Mouse (Mus musculus) lung, embryonic 15.5 days (tissue): ENCODE data around the gene Gpr27. TPM values are rescaled to one million over a fixed set of nuclear protein-coding genes. Genes with fewer than 3 reads are reported as not detected.
A peak's percentile ranks its signal among the peaks of the same experiment; 100 is the strongest.

Source experiments
- ATAC-seq: fragments of 200-750 bp; cut with Nextera tagmentation; 2 replicates; pipeline ENCODE4 v1.8.0; 2017; ENCODE audit warnings: moderate number of reproducible peaks, borderline replicate concordance; ENCODE audit not compliant: low FRiP score, low TSS enrichment; ENCODE audit errors: extremely low read depth
- H3K27ac ChIP-seq: fragments of 300-500 bp; sonication (generic); 2 replicates; pipeline ENCODE4 v1.5.1; 2015; ENCODE audit warnings: moderate library complexity, mild to moderate bottlenecking, inconsistent platforms
- H3K27me3 ChIP-seq: fragments of 300-500 bp; sonication (generic); 2 replicates; pipeline ENCODE4 v1.6.1; 2015; ENCODE audit warnings: inconsistent platforms
- H3K36me3 ChIP-seq: fragments of 300-500 bp; sonication (generic); 2 replicates; pipeline ENCODE4 v1.6.1; 2015; ENCODE audit warnings: inconsistent platforms
- H3K4me1 ChIP-seq: fragments of 300-500 bp; sonication (generic); 2 replicates; pipeline ENCODE4 v1.6.1; 2015; ENCODE audit warnings: inconsistent platforms
- H3K4me2 ChIP-seq: fragments of 300-500 bp; sonication (generic); 2 replicates; pipeline ENCODE4 v1.6.1; 2015; ENCODE audit warnings: inconsistent platforms, mild to moderate bottlenecking, moderate library complexity
- H3K4me3 ChIP-seq: fragments of 300-500 bp; sonication (generic); 2 replicates; pipeline ENCODE4 v1.5.1; 2015; ENCODE audit warnings: mild to moderate bottlenecking, inconsistent platforms
- H3K9ac ChIP-seq: fragments of 300-500 bp; sonication (generic); 2 replicates; pipeline ENCODE4 v1.6.1; 2015; ENCODE audit warnings: inconsistent platforms
- H3K9me3 ChIP-seq: fragments of 300-500 bp; sonication (generic); 2 replicates; pipeline ENCODE4 v1.6.1; 2016; ENCODE audit warnings: inconsistent platforms
- WGBS: fragments of 180-500 bp; shearing (Covaris S2); methylation state at CpG from one replicate; pipeline ENCODE4 v1.1.7; 2015; 5-methylcytosine and 5-hydroxymethylcytosine counted together
- polyA plus RNA-seq: library from polyadenylated mRNA; unstranded; fragments of >200 nt; fragmentation: Nextera tagmentation; extraction: Ambion mirVana; gene quantifications from 2 replicates; pipeline ENCODE4 v1.2.1, GENCODE M21; 2015

Gpr27 gene
- polyA plus RNA-seq, 1 experiment from 2014 or later: 4.5 TPM

- Histone ChIP-seq H3K9me3 (no peaks in the 10 kb centered on the region), H3K4me2 (no peak overlapping the region), H3K27me3 (peaks cover 4% of the 10 kb centered on the region; the same call in 1 of the 2 replicates), H3K4me3 (no peak overlapping the region), H3K9ac (no peak overlapping the region), H3K36me3 (no peaks in the 10 kb centered on the region), H3K4me1 (no peaks in the 10 kb centered on the region), H3K27ac (no peak overlapping the region)
- WGBS: 60% methylated on average over 5 of the region's 5 CpGs
- ATAC-seq: no peak
Measured at GRCm38 (mm10) chr6:99684899-99685298, 7.6 kb upstream of the Gpr27 start.

- Histone ChIP-seq H3K4me2 (no peak overlapping the region), H3K4me3 (no peak overlapping the region), H3K4me1 (peaks cover 7% of the 10 kb centered on the region), H3K27ac (no peak overlapping the region), H3K9ac (no peak overlapping the region), H3K9me3 (no peaks in the 10 kb centered on the region), H3K36me3 (no peaks in the 10 kb centered on the region), H3K27me3 (peaks cover 27% of the 10 kb centered on the region)
- WGBS: 76% methylated on average over 6 of the region's 6 CpGs
- ATAC-seq: no peak
Measured at GRCm38 (mm10) chr6:99688513-99688912, 4.0 kb upstream of the Gpr27 start.

GRCm38 (mm10) chr6:99691666-99692205 is 743 bp upstream of the Gpr27 start:
- peak; percentile 17; the same call in 1 of the 2 replicates for ATAC-seq

GRCm38 (mm10) chr6:99692916-99693841 is 700 bp downstream of the Gpr27 start:
- WGBS: under 1% methylated on average over 96 of the region's 110 CpGs
- peak overlapping the region; percentile 89 for H3K4me2 ChIP-seq
- H3K36me3 ChIP-seq: no peaks in the 10 kb centered on the region
- H3K4me3 ChIP-seq: peak overlapping the region; percentile 84
- peak; percentile 31; the same call in 1 of the 2 replicates for ATAC-seq
- peak overlapping the region; percentile 77 for H3K9ac ChIP-seq
- H3K27me3 ChIP-seq: peaks cover 45% of the 10 kb centered on the region
- H3K27ac ChIP-seq: no peak overlapping the region
- H3K4me1 ChIP-seq: peaks cover 14% of the 10 kb centered on the region
- no peaks in the 10 kb centered on the region for H3K9me3 ChIP-seq

More at GRCm38 (mm10) chr6:99691666-99692205, 743 bp upstream of the Gpr27 start:
- Histone ChIP-seq H3K36me3 (no peaks in the 10 kb centered on the region), H3K4me2 (peak overlapping the region; percentile 89), H3K9me3 (no peaks in the 10 kb centered on the region), H3K9ac (peak overlapping the region; percentile 77), H3K27ac (peak overlapping the region; percentile 19; the same call in 1 of the 2 replicates), H3K4me1 (peaks cover 14% of the 10 kb centered on the region), H3K27me3 (peaks cover 40% of the 10 kb centered on the region), H3K4me3 (peak overlapping the region; percentile 84)
- 5% methylated on average over 25 of the region's 25 CpGs for WGBS

- H3K27ac ChIP-seq: no peak overlapping the region
- no peaks in the 10 kb centered on the region for H3K9me3 ChIP-seq
- WGBS: 54% methylated on average over 3 of the region's 3 CpGs
- no peak for ATAC-seq
- peaks cover 8% of the 10 kb centered on the region; the same call in 1 of the 2 replicates for H3K27me3 ChIP-seq
- no peaks in the 10 kb centered on the region for H3K36me3 ChIP-seq
- H3K4me2 ChIP-seq: no peak overlapping the region
- no peaks in the 10 kb centered on the region for H3K4me1 ChIP-seq
- no peak overlapping the region for H3K4me3 ChIP-seq
- H3K9ac ChIP-seq: no peak overlapping the region
Measured at GRCm38 (mm10) chr6:99700484-99700883, 8.0 kb downstream of the Gpr27 start.

- ATAC-seq: no peak
- peaks cover 5% of the 10 kb centered on the region; the same call in 1 of the 2 replicates for H3K4me1 ChIP-seq
- no peaks in the 10 kb centered on the region for H3K36me3 ChIP-seq
- H3K9me3 ChIP-seq: no peaks in the 10 kb centered on the region
- no peak overlapping the region for H3K4me2 ChIP-seq
- H3K9ac ChIP-seq: no peak overlapping the region
- H3K27ac ChIP-seq: no peak overlapping the region
- WGBS: 61% methylated on average over 11 of the region's 11 CpGs
- no peaks in the 10 kb centered on the region for H3K27me3 ChIP-seq
- no peak overlapping the region for H3K4me3 ChIP-seq
Measured at GRCm38 (mm10) chr6:99711576-99712101, 19.2 kb downstream of the Gpr27 start.

GRCm38 (mm10) chr6:99713256-99713655 is 20.8 kb downstream of the Gpr27 start:
- Histone ChIP-seq H3K4me3 (no peak overlapping the region), H3K27me3 (no peaks in the 10 kb centered on the region), H3K4me2 (no peak overlapping the region), H3K4me1 (no peaks in the 10 kb centered on the region), H3K9me3 (no peaks in the 10 kb centered on the region), H3K27ac (no peak overlapping the region), H3K9ac (no peak overlapping the region), H3K36me3 (no peaks in the 10 kb centered on the region)
- no peak for ATAC-seq
- 84% methylated on average over 5 of the region's 5 CpGs for WGBS

GRCm38 (mm10) chr6:99715191-99715590 is 22.7 kb downstream of the Gpr27 start:
- no peak for ATAC-seq
- H3K4me3 ChIP-seq: no peak overlapping the region
- H3K27me3 ChIP-seq: no peaks in the 10 kb centered on the region
- H3K4me2 ChIP-seq: no peak overlapping the region
- no peaks in the 10 kb centered on the region for H3K36me3 ChIP-seq
- H3K9ac ChIP-seq: no peak overlapping the region
- no peaks in the 10 kb centered on the region for H3K9me3 ChIP-seq
- no peak overlapping the region for H3K27ac ChIP-seq
- no peaks in the 10 kb centered on the region for H3K4me1 ChIP-seq
- 59% methylated on average over 6 of the region's 6 CpGs for WGBS

GRCm38 (mm10) chr6:99715913-99716312 is 23.4 kb downstream of the Gpr27 start:
- no peak overlapping the region for H3K4me3 ChIP-seq
- WGBS: 65% methylated on average over 6 of the region's 6 CpGs
- no peaks in the 10 kb centered on the region for H3K4me1 ChIP-seq
- no peak for ATAC-seq
- no peak overlapping the region for H3K27ac ChIP-seq
- no peak overlapping the region for H3K9ac ChIP-seq
- H3K9me3 ChIP-seq: no peaks in the 10 kb centered on the region
- no peak overlapping the region for H3K4me2 ChIP-seq
- no peaks in the 10 kb centered on the region for H3K27me3 ChIP-seq
- H3K36me3 ChIP-seq: no peaks in the 10 kb centered on the region

- H3K27me3 ChIP-seq: peaks cover 18% of the 10 kb centered on the region
- ATAC-seq: no peak
- H3K4me3 ChIP-seq: no peak overlapping the region
- H3K36me3 ChIP-seq: no peaks in the 10 kb centered on the region
- WGBS: 70% methylated on average over 9 of the region's 9 CpGs
- H3K9ac ChIP-seq: no peak overlapping the region
- H3K4me1 ChIP-seq: peaks cover 5% of the 10 kb centered on the region
- H3K4me2 ChIP-seq: no peak overlapping the region
- no peak overlapping the region for H3K27ac ChIP-seq
- no peaks in the 10 kb centered on the region for H3K9me3 ChIP-seq
Measured at GRCm38 (mm10) chr6:99721032-99721431, 28.6 kb downstream of the Gpr27 start.

GRCm38 (mm10) chr6:99722390-99722789 is 29.9 kb downstream of the Gpr27 start:
- no peak for ATAC-seq
- Histone ChIP-seq H3K4me1 (peaks cover 14% of the 10 kb centered on the region), H3K4me2 (no peak overlapping the region), H3K9me3 (no peaks in the 10 kb centered on the region), H3K27me3 (peaks cover 31% of the 10 kb centered on the region), H3K9ac (no peak overlapping the region), H3K36me3 (no peaks in the 10 kb centered on the region), H3K27ac (no peak overlapping the region), H3K4me3 (no peak overlapping the region)
- WGBS: 82% methylated on average over 9 of the region's 9 CpGs
